Mouse (Mus musculus) embryonic fibroblast, embryonic 13.5 days (primary cell): ENCODE data around the gene Gm10521. TPM values are rescaled to one million over a fixed set of nuclear protein-coding genes. Genes with fewer than 3 reads are reported as not detected.

ENCODE experiments used
- H3K27ac ChIP-seq: 2 replicates; pipeline ENCODE4 v1.5.1; 2012; ENCODE audit warnings: low read length, control low read depth, inconsistent platforms; ENCODE audit not compliant: insufficient read depth
- H3K4me1 ChIP-seq: 2 replicates; pipeline ENCODE4 v1.6.1; 2011; ENCODE audit warnings: low read length; ENCODE audit not compliant: control insufficient read depth, insufficient read depth
- H3K4me3 ChIP-seq: 2 replicates; pipeline ENCODE4 v1.5.1; 2011; ENCODE audit warnings: mild to moderate bottlenecking, control low read depth, low read length; ENCODE audit not compliant: insufficient read depth
- CTCF ChIP-seq: IDR thresholded peaks from 2 replicates; pipeline ENCODE4 v1.5.1; 2011; ENCODE audit warnings: mild to moderate bottlenecking, control low read depth, low read length, moderate library complexity, borderline replicate concordance; ENCODE audit not compliant: insufficient read depth
- POLR2A ChIP-seq: IDR thresholded peaks from 2 replicates; pipeline ENCODE4 v1.6.1; 2011; ENCODE audit warnings: low read depth, mild to moderate bottlenecking, control low read depth, low read length, moderate library complexity
- polyA plus RNA-seq: library from polyadenylated mRNA; stranded (reverse); fragments of >200 nt; gene quantifications from 2 replicates; pipeline ENCODE4 v1.2.4, GENCODE M21; 2011; ENCODE audit warnings: low read depth; ENCODE audit not compliant: missing spikeins, insufficient read length

The Gm10521 gene
- polyA plus RNA-seq, 1 experiment, result not detected

DNA sequence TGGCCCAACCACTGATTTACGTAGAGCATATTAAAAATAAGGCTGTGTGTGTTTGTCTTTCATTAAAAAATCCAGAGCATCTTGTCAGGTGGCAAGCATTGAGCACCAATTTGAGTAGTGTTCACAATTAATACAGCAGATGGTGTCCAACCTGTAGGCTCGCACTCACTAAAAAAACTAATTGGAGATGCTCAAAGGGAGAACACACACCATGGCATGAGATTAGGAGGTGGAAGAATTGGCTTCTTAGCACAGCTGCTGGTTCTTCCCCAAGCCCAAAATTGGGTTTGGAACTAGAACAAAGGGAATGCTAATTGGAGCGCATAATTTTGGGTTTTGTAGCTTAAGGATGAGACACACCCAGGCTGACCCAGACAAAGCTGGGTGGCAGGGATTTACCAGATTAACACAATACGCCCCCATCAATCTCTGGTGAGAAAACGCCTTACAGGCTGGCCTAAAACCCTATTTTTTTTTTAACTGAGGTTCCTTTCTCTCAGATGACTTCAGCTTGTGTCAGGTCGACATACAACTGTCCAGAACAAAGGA lies 51.1 kb downstream of the Gm10521 start:
- H3K27ac ChIP-seq, result no peak overlapping the region
- no peak overlapping the region for H3K4me3 ChIP-seq
- TF ChIP-seq POLR2A (no peak), CTCF (no peak)
- no peaks in the 10 kb centered on the region for H3K4me1 ChIP-seq

Other genes starting within 250 kb of the Gm10521 start
- not detected in 2 replicates for gene Slamf7, start 242.6 kb upstream of the Gm10521 start, polyA plus RNA-seq
- gene Cd48, start 213.7 kb upstream of the Gm10521 start, polyA plus RNA-seq, result 1.6 TPM in 1 of 2 replicates, not detected in the other
- not detected in 2 replicates for gene Slamf1, start 128.5 kb upstream of the Gm10521 start, polyA plus RNA-seq
- gene Cd84, start 56.0 kb upstream of the Gm10521 start, polyA plus RNA-seq, result 0.33 and 2.0 TPM in 2 replicates
- gene Slamf6, start 21.9 kb downstream of the Gm10521 start, polyA plus RNA-seq, result not detected in 2 replicates
- gene Vangl2, start 132.8 kb downstream of the Gm10521 start, polyA plus RNA-seq, result 9.1 and 12.3 TPM in 2 replicates
- not detected in 2 replicates for gene Nhlh1, start 161.9 kb downstream of the Gm10521 start, polyA plus RNA-seq
- 369 and 398 TPM in 2 replicates for gene Copa, start 186.9 kb downstream of the Gm10521 start, polyA plus RNA-seq
- gene Ncstn, start 187.1 kb downstream of the Gm10521 start, polyA plus RNA-seq, result 122 and 145 TPM in 2 replicates
- 88.3 and 98.7 TPM in 2 replicates for gene Pex19, start 231.1 kb downstream of the Gm10521 start, polyA plus RNA-seq